Mouse (Mus musculus): ENCODE data around the gene Glra4. TPM values are rescaled to one million over a fixed set of nuclear protein-coding genes. Genes with fewer than 3 reads are reported as not detected.

Glra4 gene
- polyA plus RNA-seq (2014; fragmentation: Nextera tagmentation; extraction: Ambion mirVana): not detected in 2 replicates

- Histone ChIP-seq H3K9me3 (ENCODE audit: control insufficient read depth, low read length) (no peaks in the 10 kb centered on the region), H3K27ac (ENCODE audit: low read depth, low read length) (no peak within 1 kb of the TSS), H3K36me3 (ENCODE audit: control insufficient read depth, insufficient read depth, low read length) (no peaks in the 10 kb centered on the region), H3K9ac (ENCODE audit: low read length) (no peak within 1 kb of the TSS), H3K27me3 (ENCODE audit: control insufficient read depth, insufficient read depth, low read length) (peaks cover 2% of the 10 kb centered on the region; the same call in 1 of the 2 replicates), H3K4me2 (ENCODE audit: low read depth, low read length, severe bottlenecking) (no peak within 1 kb of the TSS), H3K4me1 (replicated peaks; ENCODE audit: control insufficient read depth, insufficient read depth, low read length) (no peaks in the 10 kb centered on the region), H3K4me3 (ENCODE audit: low read depth, low read length) (no peak within 1 kb of the TSS)
- WGBS: 73% methylated on average over 3 of the region's 3 CpGs
- DNase-seq (ENCODE audit: low spot score) (no peak), ATAC-seq (replicated peaks; ENCODE audit: low FRiP score) (no peak)
Measured at GRCm38 (mm10) chrX:136780041-136780440, at the start of gene Glra4. Gene Glra4, minus strand, starts transcription at chrX:136780141.

- no peak overlapping the region for H3K9ac ChIP-seq (ENCODE audit: low read length)
- no peak overlapping the region for H3K4me3 ChIP-seq (ENCODE audit: low read depth, low read length)
- no peak overlapping the region for H3K27ac ChIP-seq (ENCODE audit: low read depth, low read length)
- H3K4me1 ChIP-seq (replicated peaks; ENCODE audit: control insufficient read depth, insufficient read depth, low read length): no peaks in the 10 kb centered on the region
- no peak for DNase-seq (ENCODE audit: low spot score)
- ATAC-seq (replicated peaks; ENCODE audit: low FRiP score): no peak
- H3K27me3 ChIP-seq (ENCODE audit: control insufficient read depth, insufficient read depth, low read length): no peaks in the 10 kb centered on the region
- no peaks in the 10 kb centered on the region for H3K9me3 ChIP-seq (ENCODE audit: control insufficient read depth, low read length)
- no peak overlapping the region for H3K4me2 ChIP-seq (ENCODE audit: low read depth, low read length, severe bottlenecking)
- no peaks in the 10 kb centered on the region for H3K36me3 ChIP-seq (ENCODE audit: control insufficient read depth, insufficient read depth, low read length)
Measured at GRCm38 (mm10) chrX:136828610-136829009, 48.7 kb upstream of the Glra4 start.

DNA sequence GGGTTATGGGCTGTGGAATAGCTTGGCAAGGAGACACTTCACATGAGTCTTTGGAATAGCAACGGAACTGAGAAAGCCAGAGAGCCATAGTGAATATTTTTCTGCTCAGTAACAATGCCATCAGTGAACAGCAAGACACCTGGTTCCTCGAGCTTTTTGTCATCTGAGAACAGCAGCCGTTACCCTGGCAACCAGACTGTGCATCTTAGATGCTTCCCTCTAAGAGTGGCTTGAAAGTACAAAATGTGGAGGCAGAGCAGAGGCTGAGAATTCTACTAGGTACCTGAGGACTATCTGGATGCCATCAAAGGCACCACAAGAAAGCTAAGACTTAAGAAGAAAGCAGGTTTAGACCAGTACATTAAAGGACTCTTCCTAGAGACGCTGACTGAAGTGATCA, 45.1 kb upstream of the Glra4 start:
- no peaks in the 10 kb centered on the region for H3K27me3 ChIP-seq (ENCODE audit: control insufficient read depth, insufficient read depth, low read length)
- WGBS: 60% methylated on average over 4 of the region's 4 CpGs
- no peak for ATAC-seq (replicated peaks; ENCODE audit: low FRiP score)
- H3K4me2 ChIP-seq (ENCODE audit: low read depth, low read length, severe bottlenecking): no peak overlapping the region
- H3K9ac ChIP-seq (ENCODE audit: low read length): no peak overlapping the region
- no peak overlapping the region for H3K4me3 ChIP-seq (ENCODE audit: low read depth, low read length)
- DNase-seq (ENCODE audit: low spot score): no peak
- no peak overlapping the region for H3K27ac ChIP-seq (ENCODE audit: low read depth, low read length)
- no peaks in the 10 kb centered on the region for H3K36me3 ChIP-seq (ENCODE audit: control insufficient read depth, insufficient read depth, low read length)
- H3K4me1 ChIP-seq (replicated peaks; ENCODE audit: control insufficient read depth, insufficient read depth, low read length): no peaks in the 10 kb centered on the region
- H3K9me3 ChIP-seq (ENCODE audit: control insufficient read depth, low read length): no peaks in the 10 kb centered on the region

GRCm38 (mm10) chrX:136822371-136822770, 42.4 kb upstream of the Glra4 start, which contains the start of gene Plp1:
Gene Plp1, plus strand, starts transcription at chrX:136822671.
- Histone ChIP-seq H3K4me2 (ENCODE audit: low read depth, low read length, severe bottlenecking) (no peak within 1 kb of the TSS), H3K9ac (ENCODE audit: low read length) (no peak within 1 kb of the TSS), H3K4me1 (replicated peaks; ENCODE audit: control insufficient read depth, insufficient read depth, low read length) (no peaks in the 10 kb centered on the region), H3K36me3 (ENCODE audit: control insufficient read depth, insufficient read depth, low read length) (no peaks in the 10 kb centered on the region), H3K9me3 (ENCODE audit: control insufficient read depth, low read length) (no peaks in the 10 kb centered on the region), H3K4me3 (ENCODE audit: low read depth, low read length) (no peak within 1 kb of the TSS), H3K27me3 (ENCODE audit: control insufficient read depth, insufficient read depth, low read length) (no peaks in the 10 kb centered on the region), H3K27ac (ENCODE audit: low read depth, low read length) (no peak within 1 kb of the TSS)
- DNase-seq (ENCODE audit: low spot score): no peak
- 15% methylated on average over 1 of the region's 1 CpGs for WGBS
- ATAC-seq (replicated peaks; ENCODE audit: low FRiP score): no peak

DNA sequence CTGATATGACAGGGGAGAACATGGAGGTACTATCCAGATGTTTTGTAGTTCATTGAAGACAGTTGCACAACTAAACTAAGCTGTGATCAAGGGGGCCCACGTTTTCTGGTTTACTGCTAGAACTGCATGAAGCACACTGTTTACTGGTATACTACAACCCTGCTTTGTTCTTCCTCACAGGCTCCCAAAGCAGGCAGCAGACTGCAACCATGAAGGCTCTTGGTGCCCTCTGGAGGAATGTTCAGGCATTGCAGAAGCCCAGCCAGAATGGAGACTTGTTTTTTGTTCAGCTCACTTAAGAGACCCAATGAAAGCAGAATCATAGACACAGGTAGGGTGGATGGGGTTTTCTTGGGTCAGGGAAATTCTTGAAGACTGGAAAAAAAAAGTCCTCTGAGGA, 40.3 kb upstream of the Glra4 start:
- 8% methylated on average over 1 of the region's 1 CpGs for WGBS
- no peaks in the 10 kb centered on the region for H3K27me3 ChIP-seq (ENCODE audit: control insufficient read depth, insufficient read depth, low read length)
- H3K27ac ChIP-seq (ENCODE audit: low read depth, low read length): no peak overlapping the region
- ATAC-seq (replicated peaks; ENCODE audit: low FRiP score): peak; percentile 79
- no peaks in the 10 kb centered on the region for H3K36me3 ChIP-seq (ENCODE audit: control insufficient read depth, insufficient read depth, low read length)
- H3K4me3 ChIP-seq (ENCODE audit: low read depth, low read length): no peak overlapping the region
- no peaks in the 10 kb centered on the region for H3K4me1 ChIP-seq (replicated peaks; ENCODE audit: control insufficient read depth, insufficient read depth, low read length)
- DNase-seq (ENCODE audit: low spot score): peak; percentile 82
- no peak overlapping the region for H3K9ac ChIP-seq (ENCODE audit: low read length)
- H3K9me3 ChIP-seq (ENCODE audit: control insufficient read depth, low read length): no peaks in the 10 kb centered on the region
- H3K4me2 ChIP-seq (ENCODE audit: low read depth, low read length, severe bottlenecking): no peak overlapping the region

DNA sequence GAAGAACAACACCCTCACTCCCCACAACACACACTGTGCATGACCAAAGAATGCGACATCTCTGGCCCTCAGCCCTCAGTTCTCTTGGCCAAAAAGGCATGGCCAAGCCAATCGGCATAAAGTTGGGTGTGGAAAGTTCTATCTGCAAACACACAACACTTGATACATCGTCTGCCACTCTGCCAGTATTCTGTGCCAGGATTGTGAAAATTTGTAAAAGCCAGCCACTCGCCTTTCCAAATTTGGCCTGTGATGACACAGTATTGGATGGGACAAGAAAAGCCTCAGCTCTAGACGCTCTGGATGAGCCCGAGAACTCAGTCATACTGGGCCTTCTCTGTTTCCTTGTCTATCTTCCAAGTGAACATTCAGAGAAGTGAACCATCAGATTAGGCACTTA, 39.8 kb upstream of the Glra4 start:
- 86% methylated on average over 6 of the region's 6 CpGs for WGBS
- Histone ChIP-seq H3K4me1 (replicated peaks; ENCODE audit: control insufficient read depth, insufficient read depth, low read length) (no peaks in the 10 kb centered on the region), H3K27ac (ENCODE audit: low read depth, low read length) (no peak overlapping the region), H3K9ac (ENCODE audit: low read length) (no peak overlapping the region), H3K36me3 (ENCODE audit: control insufficient read depth, insufficient read depth, low read length) (no peaks in the 10 kb centered on the region), H3K4me3 (ENCODE audit: low read depth, low read length) (no peak overlapping the region), H3K4me2 (ENCODE audit: low read depth, low read length, severe bottlenecking) (no peak overlapping the region), H3K27me3 (ENCODE audit: control insufficient read depth, insufficient read depth, low read length) (no peaks in the 10 kb centered on the region), H3K9me3 (ENCODE audit: control insufficient read depth, low read length) (no peaks in the 10 kb centered on the region)
- ATAC-seq (replicated peaks; ENCODE audit: low FRiP score) (peak; percentile 27; the same call in 1 of the 2 replicates), DNase-seq (ENCODE audit: low spot score) (no peak)

DNA sequence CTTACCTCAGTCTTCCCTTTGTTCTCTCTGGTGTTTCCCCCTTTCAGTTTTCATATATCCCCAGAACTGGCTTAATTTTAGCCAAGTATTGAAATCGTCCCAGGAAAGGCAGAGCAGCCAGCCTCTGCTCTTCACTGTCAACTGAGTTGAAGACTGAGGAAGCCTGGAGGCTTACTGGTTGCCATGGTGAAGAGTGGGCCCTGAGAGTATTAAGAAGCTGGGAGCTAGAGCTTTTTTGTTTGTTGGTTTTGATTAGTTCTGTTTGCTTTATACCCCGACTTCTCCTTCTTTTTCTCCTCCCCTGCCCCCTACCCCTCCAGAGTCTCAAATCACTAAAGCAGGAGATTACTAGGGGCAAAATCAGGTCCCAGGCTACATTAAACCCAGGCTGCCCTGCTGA, 17.3 kb upstream of the Glra4 start:
- H3K9ac ChIP-seq (ENCODE audit: low read length): no peak overlapping the region
- H3K4me1 ChIP-seq (replicated peaks; ENCODE audit: control insufficient read depth, insufficient read depth, low read length): no peaks in the 10 kb centered on the region
- no peak overlapping the region for H3K4me2 ChIP-seq (ENCODE audit: low read depth, low read length, severe bottlenecking)
- no peaks in the 10 kb centered on the region for H3K9me3 ChIP-seq (ENCODE audit: control insufficient read depth, low read length)
- no peak overlapping the region for H3K27ac ChIP-seq (ENCODE audit: low read depth, low read length)
- WGBS: 21% methylated on average over 2 of the region's 2 CpGs
- DNase-seq (ENCODE audit: low spot score): no peak
- H3K36me3 ChIP-seq (ENCODE audit: control insufficient read depth, insufficient read depth, low read length): no peaks in the 10 kb centered on the region
- H3K27me3 ChIP-seq (ENCODE audit: control insufficient read depth, insufficient read depth, low read length): no peaks in the 10 kb centered on the region
- no peak overlapping the region for H3K4me3 ChIP-seq (ENCODE audit: low read depth, low read length)
- peak; percentile 49 for ATAC-seq (replicated peaks; ENCODE audit: low FRiP score)

DNA sequence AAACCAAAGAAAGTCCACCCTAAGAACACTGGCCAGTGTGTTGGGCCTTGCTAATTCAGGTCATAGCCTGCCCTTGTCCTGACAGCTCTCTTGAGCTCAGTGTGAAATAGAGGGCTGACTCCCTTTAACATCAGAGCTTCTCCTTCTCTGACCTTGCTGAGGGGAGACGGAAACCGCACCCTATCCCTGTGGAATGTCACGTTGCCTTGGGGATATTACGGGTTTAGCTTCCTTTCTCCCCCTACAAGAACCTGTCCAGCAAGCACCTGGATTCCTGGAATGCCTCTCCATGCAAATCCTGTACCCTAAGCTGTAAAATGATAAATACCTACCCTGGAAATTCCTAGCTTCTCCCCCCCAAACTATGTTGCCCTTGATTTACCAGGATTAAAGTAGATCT, 9.5 kb upstream of the Glra4 start:
- H3K4me1 ChIP-seq (replicated peaks; ENCODE audit: control insufficient read depth, insufficient read depth, low read length): no peaks in the 10 kb centered on the region
- no peaks in the 10 kb centered on the region for H3K36me3 ChIP-seq (ENCODE audit: control insufficient read depth, insufficient read depth, low read length)
- no peak overlapping the region for H3K4me3 ChIP-seq (ENCODE audit: low read depth, low read length)
- H3K4me2 ChIP-seq (ENCODE audit: low read depth, low read length, severe bottlenecking): no peak overlapping the region
- no peak overlapping the region for H3K9ac ChIP-seq (ENCODE audit: low read length)
- H3K27ac ChIP-seq (ENCODE audit: low read depth, low read length): no peak overlapping the region
- H3K9me3 ChIP-seq (ENCODE audit: control insufficient read depth, low read length): no peaks in the 10 kb centered on the region
- H3K27me3 ChIP-seq (ENCODE audit: control insufficient read depth, insufficient read depth, low read length): no peaks in the 10 kb centered on the region; the same call in 1 of the 2 replicates
- no peak for ATAC-seq (replicated peaks; ENCODE audit: low FRiP score)
- no peak for DNase-seq (ENCODE audit: low spot score)
- 85% methylated on average over 4 of the region's 4 CpGs for WGBS

GRCm38 (mm10) chrX:136779262-136779661, 679 bp downstream of the Glra4 start:
- WGBS: 72% methylated on average over 2 of the region's 2 CpGs
- Histone ChIP-seq H3K4me2 (ENCODE audit: low read depth, low read length, severe bottlenecking) (no peak overlapping the region), H3K9me3 (ENCODE audit: control insufficient read depth, low read length) (no peaks in the 10 kb centered on the region), H3K27me3 (ENCODE audit: control insufficient read depth, insufficient read depth, low read length) (peaks cover 2% of the 10 kb centered on the region; the same call in 1 of the 2 replicates), H3K9ac (ENCODE audit: low read length) (no peak overlapping the region), H3K36me3 (ENCODE audit: control insufficient read depth, insufficient read depth, low read length) (no peaks in the 10 kb centered on the region), H3K4me1 (replicated peaks; ENCODE audit: control insufficient read depth, insufficient read depth, low read length) (no peaks in the 10 kb centered on the region), H3K27ac (ENCODE audit: low read depth, low read length) (no peak overlapping the region), H3K4me3 (ENCODE audit: low read depth, low read length) (no peak overlapping the region)
- no peak for ATAC-seq (replicated peaks; ENCODE audit: low FRiP score)
- DNase-seq (ENCODE audit: low spot score): no peak
